Mouse (Mus musculus): ENCODE data around the gene Gpr18. TPM values are rescaled to one million over a fixed set of nuclear protein-coding genes. Genes with fewer than 3 reads are reported as not detected.

The Gpr18 gene
- polyA plus RNA-seq, 1 experiment = 0.06 TPM

- Histone ChIP-seq H3K4me3 (ENCODE audit: insufficient read depth, low read length) (no peak overlapping the region), H3K4me1 (ENCODE audit: control insufficient read depth, insufficient read depth, low read length) (no peaks in the 10 kb centered on the region), H3K27ac (ENCODE audit: insufficient read depth, low read length) (no peak overlapping the region)
- TF ChIP-seq CTCF (IDR thresholded peaks at IDR 0.05; ENCODE audit: extremely low read depth, insufficient read depth, low read length) (no peak), POLR2A (IDR thresholded peaks at IDR 0.05; ENCODE audit: extremely low read depth, insufficient read depth, low read length) (no peak)
Observed at GRCm38 (mm10) chr14:121916311-121917094, 922 bp upstream of the Gpr18 start.

GRCm38 (mm10) chr14:121915143-121915542 is 438 bp downstream of the Gpr18 start:
- H3K4me3 ChIP-seq (ENCODE audit: insufficient read depth, low read length) = no peak overlapping the region
- H3K4me1 ChIP-seq (ENCODE audit: control insufficient read depth, insufficient read depth, low read length) = no peaks in the 10 kb centered on the region
- no peak overlapping the region for H3K27ac ChIP-seq (ENCODE audit: insufficient read depth, low read length)
- TF ChIP-seq POLR2A (IDR thresholded peaks at IDR 0.05; ENCODE audit: extremely low read depth, insufficient read depth, low read length) = no peak
- TF ChIP-seq CTCF (IDR thresholded peaks at IDR 0.05; ENCODE audit: extremely low read depth, insufficient read depth, low read length) = no peak

- TF ChIP-seq POLR2A (IDR thresholded peaks at IDR 0.05; ENCODE audit: extremely low read depth, insufficient read depth, low read length) = no peak
- no peak for TF ChIP-seq CTCF (IDR thresholded peaks at IDR 0.05; ENCODE audit: extremely low read depth, insufficient read depth, low read length)
- Histone ChIP-seq H3K4me1 (ENCODE audit: control insufficient read depth, insufficient read depth, low read length) (no peaks in the 10 kb centered on the region), H3K4me3 (ENCODE audit: insufficient read depth, low read length) (no peak overlapping the region), H3K27ac (ENCODE audit: insufficient read depth, low read length) (no peak overlapping the region)
Observed at GRCm38 (mm10) chr14:121912501-121912900, 3.1 kb downstream of the Gpr18 start.

GRCm38 (mm10) chr14:121909868-121910267 is 5.7 kb downstream of the Gpr18 start:
- Histone ChIP-seq H3K4me1 (ENCODE audit: control insufficient read depth, insufficient read depth, low read length) (no peaks in the 10 kb centered on the region), H3K27ac (ENCODE audit: insufficient read depth, low read length) (no peak overlapping the region), H3K4me3 (ENCODE audit: insufficient read depth, low read length) (no peak overlapping the region)
- no peak for TF ChIP-seq CTCF (IDR thresholded peaks at IDR 0.05; ENCODE audit: extremely low read depth, insufficient read depth, low read length)
- TF ChIP-seq POLR2A (IDR thresholded peaks at IDR 0.05; ENCODE audit: extremely low read depth, insufficient read depth, low read length) = no peak

- H3K4me3 ChIP-seq (ENCODE audit: insufficient read depth, low read length) = no peak overlapping the region
- H3K4me1 ChIP-seq (ENCODE audit: control insufficient read depth, insufficient read depth, low read length) = no peaks in the 10 kb centered on the region
- no peak overlapping the region for H3K27ac ChIP-seq (ENCODE audit: insufficient read depth, low read length)
- no peak for TF ChIP-seq CTCF (IDR thresholded peaks at IDR 0.05; ENCODE audit: extremely low read depth, insufficient read depth, low read length)
- TF ChIP-seq POLR2A (IDR thresholded peaks at IDR 0.05; ENCODE audit: extremely low read depth, insufficient read depth, low read length) = no peak
Observed at GRCm38 (mm10) chr14:121906992-121907681, 8.4 kb downstream of the Gpr18 start.

GRCm38 (mm10) chr14:121906341-121906991 is 9.1 kb downstream of the Gpr18 start:
- Histone ChIP-seq H3K4me1 (ENCODE audit: control insufficient read depth, insufficient read depth, low read length) (no peaks in the 10 kb centered on the region), H3K27ac (ENCODE audit: insufficient read depth, low read length) (no peak overlapping the region), H3K4me3 (ENCODE audit: insufficient read depth, low read length) (no peak overlapping the region)
- TF ChIP-seq POLR2A (IDR thresholded peaks at IDR 0.05; ENCODE audit: extremely low read depth, insufficient read depth, low read length) (no peak), CTCF (IDR thresholded peaks at IDR 0.05; ENCODE audit: extremely low read depth, insufficient read depth, low read length) (no peak)

GRCm38 (mm10) chr14:121904754-121905153 is 10.8 kb downstream of the Gpr18 start:
- Histone ChIP-seq H3K4me3 (ENCODE audit: insufficient read depth, low read length) (no peak overlapping the region), H3K27ac (ENCODE audit: insufficient read depth, low read length) (no peak overlapping the region), H3K4me1 (ENCODE audit: control insufficient read depth, insufficient read depth, low read length) (no peaks in the 10 kb centered on the region)
- TF ChIP-seq POLR2A (IDR thresholded peaks at IDR 0.05; ENCODE audit: extremely low read depth, insufficient read depth, low read length) = no peak
- TF ChIP-seq CTCF (IDR thresholded peaks at IDR 0.05; ENCODE audit: extremely low read depth, insufficient read depth, low read length) = no peak

GRCm38 (mm10) chr14:121903381-121903876 is 12.2 kb downstream of the Gpr18 start:
- Histone ChIP-seq H3K4me3 (ENCODE audit: insufficient read depth, low read length) (no peak overlapping the region), H3K4me1 (ENCODE audit: control insufficient read depth, insufficient read depth, low read length) (no peaks in the 10 kb centered on the region; the same call in 1 of the 2 replicates), H3K27ac (ENCODE audit: insufficient read depth, low read length) (no peak overlapping the region)
- TF ChIP-seq POLR2A (IDR thresholded peaks at IDR 0.05; ENCODE audit: extremely low read depth, insufficient read depth, low read length) = no peak
- no peak for TF ChIP-seq CTCF (IDR thresholded peaks at IDR 0.05; ENCODE audit: extremely low read depth, insufficient read depth, low read length)

GRCm38 (mm10) chr14:121901511-121901910 is 14.1 kb downstream of the Gpr18 start:
- no peak for TF ChIP-seq POLR2A (IDR thresholded peaks at IDR 0.05; ENCODE audit: extremely low read depth, insufficient read depth, low read length)
- TF ChIP-seq CTCF (IDR thresholded peaks at IDR 0.05; ENCODE audit: extremely low read depth, insufficient read depth, low read length) = no peak
- no peak overlapping the region for H3K27ac ChIP-seq (ENCODE audit: insufficient read depth, low read length)
- no peaks in the 10 kb centered on the region; the same call in 1 of the 2 replicates for H3K4me1 ChIP-seq (ENCODE audit: control insufficient read depth, insufficient read depth, low read length)
- H3K4me3 ChIP-seq (ENCODE audit: insufficient read depth, low read length) = no peak overlapping the region

Measured in cortical plate, adult 2 months (tissue).